Mouse (Mus musculus): ENCODE results near the gene Omp. TPM values are rescaled to one million over a fixed set of nuclear protein-coding genes. Genes with fewer than 3 reads are reported as not detected.
A peak's percentile ranks its signal among the peaks of the same experiment; 100 is the strongest.
"Not testable (repeated sequence)": the region's sequence is repeated elsewhere in the genome, so short reads cannot be mapped to it uniquely, and the experiment has no call there.

Omp gene
- 0.61 and 1.4 TPM in 2 replicates for total RNA-seq (2017)

DNA sequence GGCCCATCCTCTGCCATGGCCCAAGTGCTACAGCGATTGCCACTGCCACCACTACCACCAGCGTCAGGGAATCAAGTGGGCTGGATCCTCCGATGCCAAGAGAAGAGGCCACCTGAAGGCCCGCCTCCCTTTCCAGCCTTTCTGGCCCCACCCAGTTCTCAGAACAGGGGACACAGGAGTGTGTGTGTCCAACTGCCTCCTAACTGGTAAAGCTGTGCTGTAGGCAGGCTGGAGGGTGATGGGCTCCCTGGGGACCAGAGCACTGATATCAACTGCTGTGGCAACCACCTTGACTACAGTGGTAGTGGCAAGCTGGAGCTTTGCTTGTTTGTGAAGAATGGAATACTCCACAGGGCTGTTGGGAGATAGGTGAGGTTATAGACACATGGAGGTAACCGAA, at the start of gene Omp:
Omp (minus strand) TSS at position 101 of the 400 bp plus-strand sequence.
- ATAC-seq (ENCODE audit: extremely low read depth, insufficient number of reproducible peaks, low FRiP score, poor library complexity, severe bottlenecking): no peak

DNA sequence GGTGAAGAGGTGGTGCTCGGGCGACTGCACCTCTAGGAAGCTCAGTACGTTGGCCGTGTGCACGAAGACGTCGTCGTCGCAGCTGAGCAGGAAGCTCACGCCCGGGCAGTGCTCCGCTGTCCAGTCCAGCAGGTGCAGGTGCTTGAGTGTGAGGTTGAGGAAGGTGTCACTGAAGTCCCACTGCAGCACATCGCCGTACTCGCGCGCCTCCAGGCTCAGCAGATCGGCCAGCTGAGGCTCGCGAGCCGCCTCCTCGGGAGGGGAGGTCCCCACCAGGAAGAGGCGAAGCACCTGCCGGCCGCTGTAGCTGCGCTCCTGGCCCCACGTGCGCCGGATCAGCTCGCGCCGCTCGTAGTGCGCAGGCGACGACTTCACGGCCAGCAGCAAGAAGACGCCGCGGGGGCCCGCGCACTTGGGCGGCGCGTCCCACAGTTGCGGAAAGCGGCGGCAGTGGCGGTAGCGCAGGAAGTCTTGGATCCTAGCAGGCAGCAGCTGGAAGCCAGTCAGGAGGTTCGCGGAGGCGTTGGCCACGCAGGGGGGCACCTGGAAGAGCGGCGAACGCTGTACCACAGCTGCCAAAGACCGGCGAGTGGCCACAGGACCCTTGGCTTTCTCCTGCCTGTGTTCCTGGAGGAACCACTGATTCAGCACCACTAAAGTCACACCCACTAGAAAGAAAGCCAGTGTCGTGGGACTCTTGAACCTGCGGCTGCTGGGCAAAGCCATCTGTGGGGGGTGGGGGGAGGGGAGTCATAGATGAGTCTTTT, 48.9 kb upstream of the Omp start:
- 0 out of 2 replicates have a peak, but pooled peaks have one; percentile 11 for ATAC-seq (ENCODE audit: extremely low read depth, insufficient number of reproducible peaks, low FRiP score, poor library complexity, severe bottlenecking)

DNA sequence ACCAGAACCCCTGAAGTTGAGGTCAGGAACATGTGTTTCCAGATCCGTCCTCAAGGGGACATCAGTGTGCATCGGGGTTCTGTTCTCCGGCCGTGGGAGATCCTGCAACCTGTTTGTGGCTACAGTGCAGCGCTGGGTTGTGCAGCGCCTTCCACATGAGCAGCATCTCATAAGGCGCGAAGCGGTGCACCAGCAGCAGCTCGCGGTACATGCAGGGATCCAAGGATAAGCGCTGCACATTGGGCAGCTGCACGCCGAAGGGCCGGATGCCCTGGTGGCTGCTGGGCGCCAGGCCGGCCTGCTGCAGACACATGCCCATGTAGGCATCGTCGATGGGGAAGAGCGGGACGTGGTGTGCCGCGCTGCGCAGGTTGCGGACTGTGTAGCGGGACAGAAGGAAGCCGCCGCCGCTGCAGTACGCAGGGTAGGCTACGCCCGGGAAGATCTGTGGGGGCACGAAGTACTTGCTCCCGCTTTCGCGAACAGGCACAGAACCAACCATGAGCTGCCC, 48.3 kb upstream of the Omp start:
- peak; percentile 38 for ATAC-seq (ENCODE audit: extremely low read depth, insufficient number of reproducible peaks, low FRiP score, poor library complexity, severe bottlenecking)

DNA sequence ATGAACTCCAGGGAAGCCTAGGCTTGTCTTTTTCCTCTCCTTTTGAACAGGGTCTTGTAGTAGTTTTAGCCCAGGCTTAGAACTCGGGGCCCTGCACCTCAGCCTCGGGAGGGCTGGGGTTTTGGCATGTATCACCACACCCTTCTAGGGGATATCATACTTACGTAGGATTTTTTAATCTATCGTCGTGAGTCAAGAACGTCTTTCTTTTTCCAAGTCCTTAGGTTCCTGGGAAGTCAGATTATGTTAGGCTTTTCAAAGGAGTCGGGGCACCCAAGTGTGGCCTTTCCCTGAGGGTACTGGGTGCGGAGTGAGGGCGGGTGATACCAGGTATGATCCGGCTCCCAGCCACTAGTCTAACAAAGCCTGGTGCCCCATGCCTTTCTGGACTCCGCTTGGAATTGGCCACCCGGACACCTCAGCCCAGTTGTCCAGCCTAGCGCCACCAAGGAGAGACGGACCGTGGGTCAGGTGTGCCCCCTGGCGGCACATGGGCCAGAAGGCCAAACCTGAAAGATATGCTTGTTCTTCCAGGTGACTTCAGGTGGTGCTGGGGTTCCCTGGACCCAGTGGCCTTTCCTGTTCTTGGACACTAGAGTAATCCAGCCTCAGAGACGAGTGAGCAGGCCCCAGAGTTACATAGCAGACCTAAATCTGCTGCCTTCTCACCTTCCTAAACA, 46.4 kb upstream of the Omp start:
- ATAC-seq (ENCODE audit: extremely low read depth, insufficient number of reproducible peaks, low FRiP score, poor library complexity, severe bottlenecking): no peak

DNA sequence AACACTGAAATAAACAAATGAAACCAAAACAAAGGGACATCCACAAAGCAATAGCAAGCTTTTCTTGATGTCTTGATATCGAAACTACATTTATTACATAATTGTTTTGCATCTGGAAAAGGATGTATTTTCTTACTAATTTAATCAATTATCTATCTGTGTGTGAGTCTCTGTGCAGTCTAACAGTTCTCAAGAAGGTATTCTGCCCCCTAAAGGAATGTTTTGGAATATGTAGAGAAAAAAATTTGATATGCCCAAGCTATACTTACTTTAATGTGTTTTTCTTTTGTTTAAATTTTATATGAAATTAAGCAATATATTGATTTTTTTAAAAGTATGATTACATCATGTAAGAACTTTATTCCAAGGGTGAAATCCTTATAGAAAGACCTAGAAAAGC, 45.3 kb upstream of the Omp start:
- no peak for ATAC-seq (ENCODE audit: extremely low read depth, insufficient number of reproducible peaks, low FRiP score, poor library complexity, severe bottlenecking)

DNA sequence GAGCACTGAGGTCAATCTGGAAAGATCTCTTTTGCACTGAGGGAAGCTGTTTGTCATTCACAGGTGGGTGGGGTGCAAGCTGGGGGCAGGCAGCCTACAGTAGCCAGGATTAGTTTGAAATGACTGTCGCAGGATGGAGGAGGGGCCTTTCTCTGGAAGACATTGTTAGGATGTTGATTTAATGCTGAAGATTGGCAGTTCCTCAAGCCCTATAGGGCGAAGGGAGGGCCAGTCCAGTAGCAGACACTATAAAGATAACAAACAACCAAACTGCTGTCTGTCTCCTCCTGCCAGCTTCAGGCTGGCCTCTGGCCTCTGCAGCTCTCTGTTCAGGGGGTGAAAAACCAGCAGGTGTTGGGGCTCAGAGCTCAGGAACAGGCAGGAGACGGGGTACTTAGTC, 44.4 kb upstream of the Omp start:
- no peak for ATAC-seq (ENCODE audit: extremely low read depth, insufficient number of reproducible peaks, low FRiP score, poor library complexity, severe bottlenecking)

DNA sequence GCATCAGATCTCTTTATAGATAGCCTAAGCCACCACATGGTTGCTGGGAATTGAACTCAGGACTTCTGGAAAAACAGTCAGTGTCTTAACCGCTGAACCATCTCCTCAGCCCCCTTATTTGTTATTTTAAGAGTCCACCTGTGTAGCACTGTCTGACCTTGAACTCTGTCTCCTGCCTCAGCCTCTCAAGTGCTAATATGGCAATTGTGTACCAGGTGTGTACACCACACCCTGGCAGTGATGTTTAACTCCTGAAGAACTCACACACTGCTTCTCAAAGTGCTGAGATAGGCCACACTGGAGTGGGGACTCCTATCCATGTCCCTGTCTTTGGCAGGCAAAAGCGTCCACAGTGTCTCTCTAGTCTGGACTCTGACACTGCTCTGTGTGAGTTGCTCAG, 43.4 kb upstream of the Omp start:
- no peak for ATAC-seq (ENCODE audit: extremely low read depth, insufficient number of reproducible peaks, low FRiP score, poor library complexity, severe bottlenecking)

DNA sequence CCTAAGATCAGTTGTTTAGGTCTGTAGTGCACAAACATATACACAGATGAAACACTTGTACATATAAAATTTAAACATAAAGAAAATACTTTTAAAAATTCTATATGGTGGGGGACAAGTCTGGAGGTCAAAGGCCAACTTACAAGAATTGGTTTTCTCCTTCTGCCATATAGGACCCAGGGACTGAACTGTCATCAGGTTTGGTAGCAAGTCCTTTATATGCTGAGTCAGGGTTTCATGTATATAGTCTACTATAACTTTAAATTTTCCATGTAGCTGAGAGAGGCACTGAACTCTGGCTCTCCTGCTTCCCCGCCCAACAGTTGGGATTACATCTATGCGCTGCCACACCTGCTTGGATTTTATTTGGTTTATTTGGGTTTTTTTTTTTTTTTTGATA, 42.9 kb upstream of the Omp start:
- ATAC-seq (ENCODE audit: extremely low read depth, insufficient number of reproducible peaks, low FRiP score, poor library complexity, severe bottlenecking): no peak

DNA sequence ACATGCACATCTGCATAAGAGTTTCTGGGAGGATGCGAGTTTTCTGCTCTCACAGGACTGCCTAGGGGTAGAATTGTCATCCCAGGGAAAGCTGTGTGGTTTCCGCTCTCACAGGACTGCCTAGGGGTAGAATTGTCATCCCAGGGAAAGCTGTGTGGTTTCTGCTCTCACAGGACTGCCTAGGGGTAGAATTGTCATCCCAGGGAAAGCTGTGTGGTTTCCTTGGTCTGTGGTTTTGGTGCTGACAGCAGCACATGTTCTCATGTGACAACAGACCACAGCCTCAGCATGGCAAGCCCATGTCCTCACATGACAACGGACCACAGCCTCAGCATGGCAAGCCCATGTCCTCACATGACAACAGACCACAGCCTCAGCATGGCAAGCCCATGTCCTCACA, 42.0 kb upstream of the Omp start:
- ATAC-seq (ENCODE audit: extremely low read depth, insufficient number of reproducible peaks, low FRiP score, poor library complexity, severe bottlenecking): not testable (repeated sequence)

DNA sequence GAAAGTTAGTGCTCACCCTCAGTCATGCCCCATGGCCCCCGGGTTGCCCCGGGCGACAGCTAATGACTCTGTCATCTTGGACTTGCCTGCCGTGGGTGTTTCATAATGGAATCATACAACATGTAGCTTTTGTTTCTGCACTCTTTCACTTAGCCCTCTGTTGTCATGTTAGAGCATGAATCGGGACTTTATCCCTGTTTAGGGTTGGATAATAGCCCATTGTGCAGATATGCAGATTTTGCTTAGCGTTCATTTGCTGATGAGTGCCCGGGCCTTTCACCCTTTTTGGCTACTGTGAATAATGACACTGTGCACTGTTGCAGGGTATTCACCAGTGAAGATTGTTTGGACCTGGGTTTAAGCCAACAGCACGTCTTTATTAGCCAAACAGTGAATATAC, 41.3 kb upstream of the Omp start:
- no peak for ATAC-seq (ENCODE audit: extremely low read depth, insufficient number of reproducible peaks, low FRiP score, poor library complexity, severe bottlenecking)

DNA sequence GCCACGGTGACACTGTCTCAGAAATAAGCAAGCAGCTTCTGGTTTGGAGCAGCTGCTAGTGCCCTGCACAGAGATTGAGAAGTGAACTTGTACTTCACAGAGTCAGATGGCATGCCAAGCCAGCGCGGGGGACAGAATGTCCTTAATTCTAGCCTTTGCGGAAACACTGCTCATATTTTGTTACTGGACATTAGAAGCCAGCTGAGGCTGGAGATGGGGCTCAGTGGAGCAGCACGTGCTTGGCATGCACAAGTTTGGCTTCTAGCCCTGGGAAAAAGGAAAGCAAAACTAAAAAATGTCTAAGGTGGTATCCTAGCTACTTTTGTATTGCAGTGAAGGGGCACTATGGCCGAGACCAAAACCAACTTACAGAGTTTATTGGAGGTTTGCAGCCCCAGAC, 40.0 kb upstream of the Omp start:
- no peak for ATAC-seq (ENCODE audit: extremely low read depth, insufficient number of reproducible peaks, low FRiP score, poor library complexity, severe bottlenecking)

DNA sequence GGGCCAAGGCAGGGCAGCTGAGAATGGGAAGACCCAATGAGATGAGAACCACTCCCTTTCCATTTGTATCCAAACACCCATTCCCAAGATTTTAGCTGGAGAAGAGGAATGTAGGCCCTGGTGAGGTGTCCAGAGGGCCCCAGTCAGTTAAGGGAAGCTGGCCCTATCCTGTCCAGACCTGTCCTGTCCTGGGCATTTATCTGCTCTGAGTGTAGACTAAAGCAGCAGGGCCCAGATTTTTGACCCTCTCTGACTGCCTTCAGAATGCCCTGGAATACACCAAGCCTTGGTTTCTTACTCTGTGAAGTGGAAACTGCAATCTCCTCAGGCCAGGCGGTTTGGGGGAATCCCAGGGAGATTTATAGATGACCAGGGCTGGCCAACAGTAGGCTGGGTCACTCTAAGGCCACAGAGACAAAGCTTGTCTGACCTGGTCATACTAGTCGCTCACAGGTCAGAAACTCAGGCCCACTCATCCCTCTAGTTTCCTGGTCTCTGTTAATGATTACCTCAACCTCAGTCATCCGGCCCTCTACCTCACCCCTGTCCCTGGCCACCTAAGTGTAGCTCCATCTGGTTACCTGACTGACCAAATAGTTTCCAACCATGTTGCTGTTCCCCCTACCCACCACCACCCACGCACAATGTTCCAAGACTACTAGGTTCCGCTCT, 33.4 kb upstream of the Omp start:
- no peak for ATAC-seq (ENCODE audit: extremely low read depth, insufficient number of reproducible peaks, low FRiP score, poor library complexity, severe bottlenecking)

DNA sequence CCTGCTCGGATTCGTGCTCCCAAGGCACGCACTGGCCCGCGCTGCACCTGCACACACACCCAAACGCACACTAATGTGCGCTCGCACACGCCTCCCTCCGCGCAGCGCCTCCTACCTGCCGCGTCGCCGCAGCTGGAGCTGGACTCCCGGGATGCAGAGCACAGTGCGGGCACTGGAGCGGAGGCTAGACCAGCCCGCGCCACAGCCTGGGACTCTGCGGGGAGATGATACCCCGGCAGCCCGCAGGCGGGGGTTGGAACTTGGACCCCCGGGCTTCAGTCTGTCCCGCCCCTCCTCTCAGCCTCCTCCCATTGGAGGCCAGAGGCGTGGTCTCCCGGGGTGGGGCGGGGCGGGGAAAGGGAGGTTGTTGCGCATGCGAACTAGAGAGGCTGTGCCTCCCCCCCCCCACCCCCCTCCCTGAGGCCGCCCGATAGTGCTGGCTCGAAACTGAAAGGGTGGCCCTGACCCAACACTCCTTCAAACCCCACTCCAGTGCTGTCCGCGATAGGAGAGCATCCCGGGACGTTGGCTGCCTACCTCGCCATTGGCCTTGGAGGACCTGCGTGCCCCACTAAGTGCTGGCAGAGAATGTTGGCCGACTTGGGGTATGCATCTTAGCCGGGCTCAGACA, 32.7 kb upstream of the Omp start, which contains the start of gene Capn5:
Capn5 (minus strand) TSS at position 346 of the 631 bp plus-strand sequence.
- peak; percentile 65 for ATAC-seq (ENCODE audit: extremely low read depth, insufficient number of reproducible peaks, low FRiP score, poor library complexity, severe bottlenecking)

DNA sequence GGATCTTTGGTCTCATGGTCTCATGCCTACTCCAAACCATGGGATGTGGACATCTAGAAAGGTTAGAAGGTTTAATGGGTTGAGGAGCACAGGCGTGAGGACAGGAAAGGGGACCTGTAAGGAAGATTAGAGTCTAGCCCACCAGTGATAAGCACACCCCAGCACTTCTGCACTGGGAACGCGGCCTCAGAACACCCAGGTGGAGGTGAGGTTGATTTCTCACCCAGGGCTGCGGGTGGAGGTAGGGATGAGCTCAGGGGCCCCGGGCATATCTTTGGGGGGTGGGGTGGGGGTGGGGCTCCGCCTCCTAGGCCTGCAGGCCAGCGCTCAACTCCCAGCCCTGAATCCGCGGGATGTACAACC, 32.2 kb upstream of the Omp start:
- ATAC-seq (ENCODE audit: extremely low read depth, insufficient number of reproducible peaks, low FRiP score, poor library complexity, severe bottlenecking): no peak

DNA sequence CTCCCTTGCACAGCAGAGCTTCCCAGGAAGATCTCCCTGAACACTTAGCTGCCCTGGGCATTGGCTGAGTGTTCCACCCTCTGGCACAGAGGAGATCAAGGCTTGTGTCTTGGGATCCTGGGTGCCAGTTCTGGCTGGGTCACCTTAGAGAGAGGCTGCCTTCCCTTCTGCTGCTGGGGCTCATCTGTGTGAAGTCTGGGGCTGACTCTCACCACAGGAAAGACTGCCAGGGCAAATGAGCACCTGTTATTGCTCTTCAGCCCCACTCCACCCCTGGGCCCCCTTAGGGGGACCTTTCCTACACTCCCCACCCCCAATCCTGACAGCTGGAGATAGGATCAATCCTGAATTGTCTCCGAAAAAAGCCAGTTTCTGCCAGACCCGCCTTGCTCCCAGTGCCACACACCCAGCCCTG, 31.8 kb upstream of the Omp start:
- no peak for ATAC-seq (ENCODE audit: extremely low read depth, insufficient number of reproducible peaks, low FRiP score, poor library complexity, severe bottlenecking)

DNA sequence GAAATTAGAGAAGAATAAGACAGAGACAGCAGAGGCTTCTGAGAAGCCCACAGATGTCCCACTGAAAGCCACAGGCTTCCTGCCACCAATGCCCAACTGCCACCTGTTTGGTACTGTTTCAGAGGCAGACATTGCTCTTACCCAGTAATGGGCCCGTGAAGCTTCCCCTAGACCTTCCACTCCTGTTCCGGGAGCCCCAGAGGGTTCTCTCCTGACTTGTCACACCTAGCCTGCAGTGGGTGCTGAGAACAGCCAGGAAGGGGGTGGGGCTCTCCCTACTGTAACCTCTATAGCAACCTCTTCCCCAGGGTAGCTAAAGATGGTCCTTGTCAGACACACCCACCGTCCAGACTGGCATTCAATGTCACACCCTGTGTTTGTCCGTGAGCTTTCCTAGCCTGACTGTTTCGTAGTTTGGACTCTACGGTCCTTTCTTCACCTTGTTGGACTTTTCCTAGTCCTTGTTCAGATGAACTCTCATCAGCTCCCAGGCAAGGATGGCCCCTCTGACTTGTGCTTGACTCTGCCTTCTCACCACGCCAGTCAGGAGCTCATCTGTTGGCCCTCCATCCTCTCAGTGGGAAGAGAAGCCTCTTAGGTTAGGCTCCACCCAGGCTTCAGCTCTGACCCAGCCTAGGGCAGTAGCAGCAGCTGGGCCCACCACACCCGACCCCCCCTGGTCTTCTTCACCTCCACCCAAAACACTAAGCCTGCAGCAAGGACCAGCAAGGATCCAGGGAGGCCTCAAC, 31.2 kb upstream of the Omp start:
- ATAC-seq (ENCODE audit: extremely low read depth, insufficient number of reproducible peaks, low FRiP score, poor library complexity, severe bottlenecking): no peak

DNA sequence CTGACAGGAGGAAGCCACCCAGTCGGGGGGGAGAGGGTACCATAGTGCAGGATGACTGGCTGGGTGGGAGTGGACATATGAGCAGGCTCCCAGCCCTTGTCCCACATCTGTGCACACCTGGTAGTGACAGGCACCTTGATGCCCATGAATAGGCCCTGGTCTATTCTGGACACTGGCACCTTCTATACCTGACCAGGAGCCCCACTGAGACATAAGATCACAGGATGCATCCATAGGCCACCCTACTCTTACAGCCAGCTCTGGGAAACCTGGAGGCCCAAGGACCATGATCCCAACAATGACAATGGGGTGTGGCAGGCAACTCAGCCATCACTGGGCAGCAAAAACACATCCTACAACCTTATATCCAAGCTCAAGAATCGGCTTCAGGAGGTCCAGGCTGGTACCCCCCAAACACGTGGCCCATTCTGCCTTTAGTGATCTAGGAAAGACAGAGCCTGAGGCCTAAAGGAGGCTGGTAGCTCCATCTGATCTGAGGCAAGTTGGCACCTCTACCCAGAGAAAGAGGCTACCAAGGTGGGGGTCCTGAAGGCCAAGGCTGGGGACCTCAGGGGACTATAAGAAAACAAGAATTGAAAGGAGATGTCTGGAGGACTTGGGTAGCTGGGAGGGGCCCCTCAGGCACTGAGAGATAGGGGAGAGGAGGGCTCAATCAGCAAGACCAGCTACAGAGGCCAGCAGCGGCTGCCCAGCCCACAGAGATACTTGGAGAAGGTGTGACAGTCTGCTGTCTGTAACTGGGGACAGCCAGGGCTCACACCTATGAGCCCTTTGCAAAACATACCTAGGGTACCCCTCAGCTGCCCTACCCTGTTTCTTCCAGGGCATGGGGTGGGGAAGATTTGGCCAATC, 29.8 kb upstream of the Omp start:
- ATAC-seq (ENCODE audit: extremely low read depth, insufficient number of reproducible peaks, low FRiP score, poor library complexity, severe bottlenecking): no peak

DNA sequence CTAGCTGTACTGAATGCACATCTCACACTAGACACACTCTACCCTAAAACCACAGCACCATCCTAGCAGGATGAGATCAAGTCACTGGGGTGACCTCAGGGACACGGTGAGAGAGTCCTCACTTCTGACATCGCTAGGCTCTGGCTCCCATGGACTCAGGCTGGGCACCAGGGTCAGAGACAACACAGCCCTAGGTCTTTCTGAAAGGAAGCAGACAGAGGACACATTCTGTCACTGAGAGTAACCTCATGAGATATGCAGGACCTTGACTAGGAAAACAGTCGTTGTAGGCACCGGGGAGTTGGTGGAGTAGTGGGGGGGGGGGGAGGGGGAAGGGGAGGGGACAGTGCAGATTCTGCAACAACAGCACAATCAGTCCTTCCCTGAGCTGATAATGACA, 28.1 kb upstream of the Omp start:
- no peak for ATAC-seq (ENCODE audit: extremely low read depth, insufficient number of reproducible peaks, low FRiP score, poor library complexity, severe bottlenecking)
